Mouse (Mus musculus) ES-E14 (cell line): Measurements from ENCODE around the gene Eef1akmt1.

Experiments
- CHD2 ChIP-seq: IDR thresholded peaks from 2 replicates; pipeline ENCODE4 v1.6.1; 2014; ENCODE audit warnings: mild to moderate bottlenecking, low read depth, low read length, inconsistent platforms
- HCFC1 ChIP-seq: IDR thresholded peaks from 2 replicates; pipeline ENCODE4 v1.6.1; 2012; ENCODE audit warnings: low read length, inconsistent platforms, borderline replicate concordance; ENCODE audit not compliant: insufficient read depth
- MAFK ChIP-seq: IDR thresholded peaks from 2 replicates; pipeline ENCODE4 v1.6.1; 2014; ENCODE audit warnings: mild to moderate bottlenecking, low read depth, low read length, inconsistent platforms; ENCODE audit not compliant: insufficient read depth
- ZC3H11A ChIP-seq: IDR thresholded peaks from 2 replicates; pipeline ENCODE4 v1.6.1; 2012; ENCODE audit warnings: low read depth, mild to moderate bottlenecking, inconsistent platforms, low read length, borderline replicate concordance
- ZNF384 ChIP-seq: IDR thresholded peaks from 2 replicates; pipeline ENCODE4 v1.6.1; 2012; ENCODE audit warnings: low read depth, low read length, inconsistent platforms

DNA sequence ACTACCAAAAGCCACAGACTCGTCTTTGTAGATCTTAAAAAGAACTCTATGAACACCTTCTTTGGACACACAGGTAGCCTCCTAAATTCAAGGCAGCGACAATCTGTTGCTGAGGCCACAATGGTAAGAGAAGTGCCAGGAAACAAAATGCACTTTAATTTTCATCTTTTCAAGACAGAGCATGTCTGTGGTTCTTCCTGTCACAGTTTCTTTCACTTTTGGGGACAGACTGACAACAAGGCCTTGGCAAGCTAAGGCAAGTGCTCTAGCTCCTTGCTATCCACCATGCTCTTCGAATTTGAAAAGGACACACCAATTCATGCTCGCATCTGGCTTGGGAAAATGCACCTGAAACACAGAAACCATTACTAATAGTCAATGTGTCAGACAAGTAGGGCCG is 21.9 kb upstream of the Eef1akmt1 start:
- TF ChIP-seq CHD2 (no peak), ZC3H11A (no peak), ZNF384 (no peak), MAFK (no peak), HCFC1 (no peak)
